Mouse (Mus musculus) right cerebral cortex, postnatal 36 days (tissue): ENCODE measurements around the gene Tada3.

Source experiments
- DNase-seq, 2 experiments: peaks; one replicate each; pipeline ENCODE4 v3.0.0; 2022; ENCODE audit warnings: low spot score in 2 of 2, mixed read lengths in 1 of 2

The Tada3 gene

DNA sequence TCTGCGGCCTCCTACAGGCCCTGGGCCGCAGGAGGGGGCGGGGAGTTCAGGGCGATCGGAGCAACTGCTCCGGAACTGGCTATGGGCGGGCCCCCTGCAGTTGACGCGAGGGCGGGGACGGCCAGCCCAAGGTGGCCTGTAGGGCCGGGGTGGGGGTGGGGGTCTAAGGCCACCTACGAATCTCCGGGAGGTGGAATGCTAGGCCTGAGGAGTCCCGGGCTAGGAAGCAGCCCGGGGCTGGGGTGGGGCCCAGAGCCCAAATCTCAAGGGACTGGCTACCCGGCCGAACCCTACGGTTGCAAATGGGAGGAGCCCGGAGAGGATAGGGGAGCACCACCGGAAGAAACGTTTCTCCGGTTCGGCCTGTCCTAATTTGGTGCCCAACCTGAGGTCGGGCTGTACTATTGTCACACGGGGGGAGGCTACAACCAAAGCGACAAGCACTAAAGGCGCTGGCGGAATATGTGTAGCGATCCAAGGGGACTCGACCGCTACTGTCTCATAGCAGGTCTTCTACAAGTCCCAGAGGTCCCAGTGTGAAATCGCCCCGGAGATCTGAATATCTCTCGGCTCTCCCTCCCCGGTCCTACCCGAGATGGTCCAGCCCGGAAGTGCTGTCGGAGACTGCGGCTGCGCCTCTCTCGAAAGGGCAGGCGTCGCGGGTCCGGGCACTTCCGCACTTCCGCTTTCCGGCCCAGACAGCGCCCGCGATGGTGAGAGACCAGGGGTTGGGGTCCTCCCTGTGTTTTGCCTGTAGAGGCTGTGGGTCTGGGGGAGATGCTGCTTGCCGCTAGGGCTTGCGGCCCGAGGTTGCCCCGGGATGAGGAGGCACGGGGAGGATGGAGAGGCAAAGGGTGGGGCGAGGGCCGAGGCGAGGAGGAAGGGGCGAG lies at the start of gene Tada3, which contains the start of gene Arpc4:
Gene Tada3, minus strand, starts transcription at position 388 of the 890 bp plus-strand sequence.
Gene Arpc4, plus strand, starts transcription at position 620 of the 890 bp plus-strand sequence.
- peak; percentile 84 to 86 for DNase-seq

- DNase-seq = no peak
Measured at GRCm38 (mm10) chr6:113427397-113427796, 49.7 kb upstream of the Tada3 start.

DNA sequence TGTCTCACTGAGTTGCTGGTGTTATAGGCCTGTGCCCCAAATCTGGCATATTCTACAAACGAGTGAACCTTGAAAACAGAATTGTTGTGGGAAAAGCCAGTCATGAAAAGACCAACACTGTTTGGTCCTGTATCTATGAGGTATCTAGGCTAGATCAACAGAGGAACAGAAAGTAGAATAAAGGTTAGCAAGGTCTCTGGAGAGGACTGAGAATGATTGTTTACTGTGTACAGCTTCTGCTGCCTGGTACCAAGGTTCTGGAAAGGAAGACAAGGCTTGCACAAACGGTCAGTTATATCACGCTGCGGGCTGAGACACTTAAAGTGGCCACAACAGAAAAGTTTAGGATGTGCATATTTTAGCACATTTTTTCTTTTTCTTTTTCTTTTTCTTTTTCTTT lies 49.0 kb upstream of the Tada3 start:
- no peak for DNase-seq

DNA sequence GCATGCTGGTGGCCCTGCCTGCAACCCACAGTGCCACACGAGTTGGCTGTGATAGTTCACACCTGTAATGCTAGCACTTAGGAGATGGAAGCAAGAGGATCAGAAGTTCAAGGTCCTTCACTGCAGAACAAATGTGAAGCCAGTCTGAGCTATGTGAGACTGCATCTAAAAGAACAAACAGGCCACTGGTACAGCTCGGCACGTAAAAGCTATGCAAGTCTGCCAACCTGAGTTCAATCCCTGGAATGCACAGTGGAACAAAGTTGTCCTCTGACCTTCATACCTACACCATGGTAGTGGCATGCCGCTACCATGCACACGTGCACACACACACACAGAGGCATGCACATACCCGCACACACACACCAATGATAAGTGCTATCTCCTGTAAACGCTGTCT lies 46.5 kb upstream of the Tada3 start:
- no peak for DNase-seq

- DNase-seq = no peak
Measured at GRCm38 (mm10) chr6:113423000-113423399, 45.3 kb upstream of the Tada3 start.

- peak; percentile 92 for DNase-seq
Measured at GRCm38 (mm10) chr6:113419199-113419587, 41.5 kb upstream of the Tada3 start, which contains the start of gene Rpusd3. Gene Rpusd3 (minus strand): TSS chr6:113419340.

DNA sequence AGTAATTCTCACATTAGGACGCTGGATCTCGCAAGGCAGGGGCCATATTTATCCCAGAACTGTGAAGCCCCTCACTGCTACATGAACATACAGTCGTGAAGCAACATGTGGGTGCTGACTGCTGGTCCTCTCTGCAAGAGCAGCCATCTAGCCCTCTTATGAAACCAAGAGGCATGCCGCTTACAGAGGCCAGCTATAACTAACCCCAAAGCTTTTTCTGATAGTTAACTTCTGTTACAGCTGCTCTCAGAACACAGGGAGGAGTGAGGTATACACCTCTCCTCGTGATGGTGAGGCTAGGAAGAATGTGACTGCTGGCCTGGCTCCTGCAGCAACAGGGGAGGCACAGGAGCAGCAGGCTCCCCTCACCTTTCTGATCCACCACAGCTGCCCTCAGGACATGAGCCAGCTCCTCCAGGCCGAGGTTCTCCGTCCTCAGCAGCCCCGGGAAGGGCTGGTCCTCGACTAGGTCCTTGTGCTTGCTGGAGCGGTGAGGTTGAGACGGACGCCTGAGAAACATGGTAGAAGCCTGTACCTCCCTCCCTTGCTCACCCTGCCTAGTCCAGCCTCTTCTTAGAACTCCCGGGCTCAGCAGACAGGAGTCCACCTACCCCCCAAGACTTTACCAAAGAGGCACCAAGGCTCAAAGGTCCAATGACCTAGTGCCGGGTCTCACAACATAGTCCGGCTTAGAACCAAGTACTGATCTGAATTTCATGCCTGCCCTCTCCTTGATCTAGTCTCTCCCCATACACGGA lies 40.9 kb upstream of the Tada3 start:
- no peak for DNase-seq

GRCm38 (mm10) chr6:113416416-113416815 lies 38.7 kb upstream of the Tada3 start:
- DNase-seq = no peak

DNA sequence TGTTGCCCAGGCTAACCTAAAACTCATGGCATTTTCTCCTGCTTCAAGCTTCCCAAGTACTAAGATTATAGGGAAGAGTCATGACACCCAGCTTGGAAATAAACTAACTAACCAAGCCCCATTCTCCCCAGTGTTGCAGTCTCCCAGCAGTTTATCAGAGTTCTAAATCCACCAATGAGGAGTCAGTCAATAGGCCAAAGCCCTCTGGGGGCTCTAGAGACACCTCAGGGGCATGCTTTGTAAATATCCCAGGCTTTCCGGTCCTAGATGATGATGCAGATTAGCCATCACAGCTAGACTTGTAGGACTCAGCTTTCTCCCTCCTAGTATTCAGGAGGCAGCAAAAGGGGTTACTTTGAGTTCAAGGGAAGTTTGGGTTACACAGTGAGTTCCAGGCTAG lies 32.3 kb upstream of the Tada3 start:
- no peak for DNase-seq

GRCm38 (mm10) chr6:113406683-113407082 lies 29.0 kb upstream of the Tada3 start:
- no peak for DNase-seq

DNA sequence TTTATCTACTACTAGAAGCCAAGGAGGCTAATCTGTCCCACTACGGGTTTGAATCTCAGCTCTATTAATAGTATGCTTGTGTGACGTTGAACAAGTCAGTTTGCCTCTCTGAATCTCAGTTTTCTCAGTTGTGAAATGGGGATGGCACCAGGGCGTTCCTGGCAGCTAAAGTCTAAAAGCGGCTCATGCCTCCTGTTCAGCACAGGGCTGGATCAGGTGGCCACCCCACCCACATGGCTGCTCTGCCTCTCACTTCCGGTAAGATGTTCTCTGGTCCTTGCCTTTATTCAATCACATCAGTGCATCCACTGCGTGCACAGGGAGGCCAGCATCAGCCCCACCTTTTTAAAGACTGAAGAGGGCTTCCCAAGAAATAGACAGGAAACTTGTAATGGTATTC lies 27.8 kb upstream of the Tada3 start:
- DNase-seq = peak; percentile 61 to 82

GRCm38 (mm10) chr6:113404649-113405448 lies 27.2 kb upstream of the Tada3 start:
- DNase-seq = no peak

DNA sequence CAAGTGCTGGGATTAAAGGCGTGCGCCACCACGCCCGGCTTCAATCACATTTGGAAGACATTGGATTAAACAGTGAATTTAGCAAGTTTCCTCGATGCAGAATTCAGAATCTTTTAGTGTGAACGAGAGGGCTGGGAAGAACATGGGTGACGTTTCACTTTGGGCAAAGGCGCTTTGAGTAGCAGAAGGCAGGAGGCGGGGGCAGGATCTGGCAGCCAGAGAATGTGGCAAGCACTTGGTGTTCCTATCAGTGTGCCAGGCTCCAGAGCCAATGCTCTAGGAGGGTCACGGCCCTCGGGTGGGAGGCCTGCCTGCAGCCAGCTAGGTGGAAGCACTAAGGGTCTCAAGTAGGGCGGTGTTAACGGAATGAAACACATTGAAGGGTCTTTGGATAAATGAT lies 24.4 kb upstream of the Tada3 start:
- no peak for DNase-seq

- DNase-seq = no peak
Measured at GRCm38 (mm10) chr6:113396270-113397030, 18.8 kb upstream of the Tada3 start.

DNA sequence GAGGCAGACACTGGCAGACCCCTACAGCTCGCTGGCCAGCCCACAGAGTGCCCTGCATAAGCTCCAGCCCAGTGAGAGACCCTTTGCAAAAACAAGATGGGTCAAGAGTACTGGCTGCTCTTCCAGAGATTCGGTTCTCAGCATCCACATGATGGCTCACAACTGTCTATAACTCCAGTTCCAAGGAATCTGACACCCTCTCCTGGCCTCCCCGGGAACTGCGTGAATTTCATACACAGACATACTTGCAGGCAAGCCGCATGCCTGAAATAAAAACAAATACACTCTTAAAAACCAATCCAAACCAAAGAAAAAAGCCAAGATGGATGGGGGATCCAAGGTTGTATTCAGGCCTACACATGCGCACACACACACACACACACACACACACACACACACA lies 17.8 kb upstream of the Tada3 start:
- no peak for DNase-seq

DNA sequence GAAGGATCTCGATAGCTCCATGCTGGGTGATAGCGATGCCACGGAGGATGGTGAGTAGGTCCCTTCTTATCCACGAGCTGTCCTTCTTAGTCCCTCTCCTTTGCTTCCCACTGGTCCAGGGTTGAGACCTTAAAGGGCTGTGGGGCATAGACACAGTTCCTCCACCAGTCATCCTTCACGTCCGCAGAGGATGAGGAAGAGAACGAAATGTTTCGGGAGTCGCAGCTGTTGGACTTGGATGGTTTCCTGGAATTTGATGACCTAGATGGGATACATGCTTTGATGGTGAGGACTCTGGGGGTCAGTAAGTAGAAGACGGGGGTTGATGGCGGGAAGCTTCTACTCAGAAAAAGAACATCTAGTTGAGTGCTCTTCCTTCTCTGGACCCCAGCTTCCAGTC lies 17.1 kb upstream of the Tada3 start:
- DNase-seq = no peak

DNA sequence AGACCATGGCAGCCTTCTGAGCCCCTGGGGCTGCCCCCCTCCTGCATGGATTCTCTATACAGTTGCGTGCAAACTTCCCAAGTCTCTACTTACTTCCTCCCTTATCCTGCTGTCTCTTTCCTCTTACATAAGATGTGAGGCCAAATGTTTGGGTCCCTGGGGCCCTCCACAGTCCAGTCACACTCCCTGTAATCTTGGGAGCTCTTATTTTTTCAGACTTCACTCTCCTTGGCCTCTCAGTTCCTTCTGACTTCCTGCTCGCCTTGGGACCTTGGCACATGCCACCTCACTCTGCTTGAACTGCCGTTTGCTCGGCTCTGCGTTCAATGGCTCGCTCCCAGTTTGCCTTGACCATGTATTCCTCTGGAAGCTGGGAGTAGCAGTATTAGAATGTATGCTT lies 16.3 kb upstream of the Tada3 start:
- no peak for DNase-seq

GRCm38 (mm10) chr6:113392387-113393071 lies 14.8 kb upstream of the Tada3 start:
- no peak for DNase-seq

DNA sequence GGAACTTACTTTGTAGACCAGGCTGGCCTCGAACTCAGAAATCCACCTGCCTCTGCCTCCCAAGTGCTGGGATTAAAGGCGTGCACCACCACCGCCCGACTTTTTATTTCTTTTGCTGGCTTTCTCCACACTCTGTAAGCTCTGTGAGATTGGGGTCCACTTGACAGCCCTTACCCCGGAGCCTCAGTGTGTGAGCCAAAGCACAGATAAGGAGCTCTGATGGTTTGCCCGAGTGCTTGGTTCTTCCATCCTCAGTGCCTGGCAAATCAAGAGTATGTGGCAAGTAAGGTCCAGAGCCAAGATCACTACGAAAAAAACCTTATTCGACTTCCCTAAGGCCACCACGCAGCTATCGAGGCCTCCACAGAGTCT lies 14.3 kb upstream of the Tada3 start:
- DNase-seq = no peak

GRCm38 (mm10) chr6:113390715-113391114 lies 13.0 kb upstream of the Tada3 start:
- no peak for DNase-seq

GRCm38 (mm10) chr6:113388960-113389359 lies 11.3 kb upstream of the Tada3 start, which contains the start of gene Ttll3:
Gene Ttll3 (plus strand): TSS chr6:113389260.
- no peak for DNase-seq
